Mouse (Mus musculus): ENCODE data around the gene Ston1. TPM values are rescaled to one million over a fixed set of nuclear protein-coding genes. Genes with fewer than 3 reads are reported as not detected.

Gene Ston1
- polyA plus RNA-seq, 1 experiment = 0.14 TPM

DNA sequence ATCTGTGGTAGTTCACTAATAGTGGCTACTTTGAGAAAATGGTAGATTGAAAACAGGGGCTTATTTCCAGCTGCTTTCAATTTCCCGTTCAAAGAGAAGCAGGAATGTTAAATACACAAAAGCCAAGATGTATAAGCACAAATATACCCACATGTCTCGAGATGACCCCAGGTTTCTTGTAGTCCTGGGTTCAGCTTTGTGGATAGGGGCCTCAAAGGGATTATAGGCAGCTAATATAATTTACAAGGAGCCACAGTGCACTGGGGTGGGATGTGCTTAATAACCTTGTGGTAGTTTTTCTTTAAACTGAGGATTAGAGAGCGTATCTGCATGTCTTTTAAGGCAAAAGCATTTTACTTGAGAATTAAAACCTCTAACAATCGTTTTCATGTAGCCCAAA lies 73.3 kb downstream of the Ston1 start:
- TF ChIP-seq GATA1 (IDR thresholded peaks at IDR 0.05; ENCODE audit: low read length) = no peak

DNA sequence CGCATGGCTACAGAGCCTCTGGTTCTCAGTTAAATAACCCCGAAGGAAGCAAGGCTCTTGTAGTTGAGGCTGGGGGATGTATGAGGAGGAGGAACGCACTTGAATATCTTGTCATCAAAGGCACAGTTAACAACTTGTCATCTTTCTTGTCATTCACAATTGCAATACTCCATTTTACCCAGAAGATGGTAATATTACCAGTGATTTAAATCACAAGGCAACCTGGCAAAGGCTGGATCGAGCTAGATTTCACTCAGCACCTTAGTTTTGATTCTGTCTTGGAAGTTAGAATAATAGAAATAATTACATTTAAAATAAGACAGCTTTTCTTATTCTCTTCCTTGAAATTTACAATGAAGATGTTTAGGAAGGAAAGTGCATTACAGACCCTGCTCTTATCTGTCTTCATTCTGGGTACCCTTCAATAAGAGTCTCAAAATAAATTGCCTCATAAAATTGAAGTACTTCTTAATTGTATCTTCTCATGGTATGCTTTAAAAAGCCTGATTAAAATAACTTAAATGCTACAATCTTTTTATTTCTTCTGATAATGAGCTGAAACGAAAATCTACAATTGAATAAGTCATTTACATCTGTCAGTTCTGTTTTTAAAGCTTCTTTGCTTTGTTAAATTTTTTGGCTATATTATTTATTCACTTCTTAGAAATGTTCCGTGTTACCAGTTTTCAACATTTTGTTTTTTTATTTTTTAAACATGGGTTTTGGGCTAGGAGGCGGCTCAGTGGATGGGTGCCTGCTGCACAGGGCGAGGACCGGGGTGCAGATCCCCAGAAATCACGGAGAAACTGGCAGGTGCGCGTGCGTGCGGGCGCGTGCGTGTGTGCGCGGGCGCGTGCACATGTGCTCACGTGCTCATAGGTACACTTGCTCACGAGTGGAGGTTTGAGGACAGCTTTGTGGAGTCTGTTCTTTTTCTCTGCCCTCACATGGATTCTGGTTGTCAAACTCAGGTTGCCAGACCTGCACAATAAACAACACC lies 78.1 kb downstream of the Ston1 start:
- no peak for TF ChIP-seq GATA1 (IDR thresholded peaks at IDR 0.05; ENCODE audit: low read length)

GRCm38 (mm10) chr17:88688226-88688625 lies 90.7 kb downstream of the Ston1 start:
- no peak for TF ChIP-seq GATA1 (IDR thresholded peaks at IDR 0.05; ENCODE audit: low read length)

DNA sequence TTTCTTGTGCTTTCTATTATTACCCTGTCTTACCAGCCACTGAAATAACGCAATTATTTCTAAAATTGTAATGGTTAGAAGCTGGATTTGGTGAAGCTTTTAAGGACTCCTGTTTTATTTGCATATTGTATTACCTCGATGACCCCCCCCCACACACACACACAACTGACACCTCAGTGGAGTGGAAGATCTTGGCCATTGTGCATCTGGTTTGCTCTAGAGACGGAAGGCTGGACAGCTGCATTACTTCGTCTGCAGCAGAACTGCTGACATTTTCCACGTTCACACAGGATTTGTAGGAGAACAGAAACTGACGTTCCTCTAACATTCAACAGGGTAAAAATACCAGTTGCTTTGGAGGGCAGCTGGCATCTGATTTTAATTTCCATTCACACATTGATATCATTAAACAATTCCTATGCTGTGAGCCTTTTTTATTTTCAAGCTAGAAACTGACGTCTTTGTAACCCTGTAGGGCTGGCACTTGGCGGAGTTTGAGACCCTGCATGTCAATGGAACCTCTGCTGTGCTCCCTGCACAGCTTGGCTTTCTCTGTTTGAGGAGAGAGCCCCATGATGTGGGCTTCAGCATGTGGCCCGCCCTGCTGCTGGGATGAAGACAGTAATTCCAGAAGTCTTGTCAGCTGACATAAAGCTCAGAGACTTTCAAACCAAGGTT lies 99.3 kb downstream of the Ston1 start:
- no peak for TF ChIP-seq GATA1 (IDR thresholded peaks at IDR 0.05; ENCODE audit: low read length)

GRCm38 (mm10) chr17:88700901-88701300 lies 103.4 kb downstream of the Ston1 start:
- TF ChIP-seq GATA1 (IDR thresholded peaks at IDR 0.05; ENCODE audit: low read length) = no peak

GRCm38 (mm10) chr17:88702345-88702744 lies 104.9 kb downstream of the Ston1 start:
- TF ChIP-seq GATA1 (IDR thresholded peaks at IDR 0.05; ENCODE audit: low read length) = no peak

- TF ChIP-seq GATA1 (IDR thresholded peaks at IDR 0.05; ENCODE audit: low read length) = no peak
Observed at GRCm38 (mm10) chr17:88703112-88703511, 105.6 kb downstream of the Ston1 start.

GRCm38 (mm10) chr17:88706231-88706649 lies 108.8 kb downstream of the Ston1 start:
- TF ChIP-seq GATA1 (IDR thresholded peaks at IDR 0.05; ENCODE audit: low read length) = no peak

Other genes with a start within 250 kb of the Ston1 start
- gene Foxn2, start 157.0 kb upstream of the Ston1 start, polyA plus RNA-seq (2012) = 19.0 and 24.9 TPM in 2 replicates
- 5.4 and 5.7 TPM in 2 replicates for gene Ppp1r21, start 67.6 kb upstream of the Ston1 start, polyA plus RNA-seq (2012)
- gene Gtf2a1l, start 71.0 kb downstream of the Ston1 start, polyA plus RNA-seq (2012) = not detected in 2 replicates
- not detected in 2 replicates for gene Lhcgr, start 194.3 kb downstream of the Ston1 start, polyA plus RNA-seq (2012)